Mouse (Mus musculus): ENCODE measurements around the gene Relb. TPM values are rescaled to one million over a fixed set of nuclear protein-coding genes. Genes with fewer than 3 reads are reported as not detected.

Gene Relb
- polyA plus RNA-seq, 1 experiment, result 144 TPM

GRCm38 (mm10) chr7:19652614-19653013 lies 23.4 kb upstream of the Relb start:
- H3K4me1 ChIP-seq (ENCODE audit: control insufficient read depth, insufficient read depth, insufficient read length, low read length), result peaks cover 3% of the 10 kb centered on the region; the same call in 1 of the 2 replicates
- WGBS, result 91% methylated on average over 2 of the region's 2 CpGs
- H3K4me3 ChIP-seq (ENCODE audit: low read depth, low read length), result no peak overlapping the region
- H3K27ac ChIP-seq (ENCODE audit: insufficient read depth, low read depth, low read length), result no peak overlapping the region
- peaks cover 49% of the 10 kb centered on the region for H3K36me3 ChIP-seq (ENCODE audit: control insufficient read depth, insufficient read depth, low read length)
- no peaks in the 10 kb centered on the region for H3K27me3 ChIP-seq (ENCODE audit: control insufficient read depth, insufficient read depth, low read length)
- no peak for TF ChIP-seq POLR2A (IDR thresholded peaks at IDR 0.05; ENCODE audit: low read depth, low read length)
- no peak for TF ChIP-seq CTCF (IDR thresholded peaks at IDR 0.05; ENCODE audit: extremely low read depth, insufficient read length, insufficient replicate concordance, low read depth, low read length)

DNA sequence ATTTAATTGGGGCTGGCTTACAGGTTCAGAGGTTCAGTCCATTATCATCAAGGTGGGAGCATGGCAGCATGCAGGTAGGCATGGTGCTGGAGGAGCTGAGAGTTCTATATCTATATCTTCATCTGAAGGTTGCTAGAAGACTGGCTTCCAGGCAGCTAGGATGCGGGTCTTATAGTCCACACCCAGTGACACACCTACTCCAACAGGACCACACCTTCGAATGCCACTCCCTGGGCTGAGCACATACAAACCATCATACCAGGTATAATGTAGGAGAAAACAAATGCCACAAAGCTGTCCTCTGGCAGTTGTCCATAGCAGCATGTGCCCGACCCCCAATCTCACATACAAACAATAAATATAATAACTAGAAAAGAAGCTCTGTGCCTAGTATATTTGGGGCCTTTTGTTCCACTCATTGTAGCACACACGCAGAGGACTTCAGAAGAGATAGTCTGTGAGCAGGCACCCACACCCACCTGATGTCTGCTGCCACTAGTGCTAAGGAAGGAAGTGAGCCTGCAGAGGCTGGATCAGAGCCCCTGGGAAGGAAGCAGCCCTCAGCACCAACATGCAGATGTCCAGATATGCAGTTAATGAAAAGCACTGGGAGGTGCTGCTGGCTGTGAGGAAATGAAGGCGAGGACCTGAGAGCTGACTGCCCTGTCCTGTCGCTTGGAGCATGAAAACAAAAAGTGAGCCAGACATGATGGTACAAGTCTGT lies 22.0 kb upstream of the Relb start:
- Histone ChIP-seq H3K4me3 (ENCODE audit: low read depth, low read length) (no peak overlapping the region), H3K4me1 (ENCODE audit: control insufficient read depth, insufficient read depth, insufficient read length, low read length) (peaks cover 3% of the 10 kb centered on the region; the same call in 1 of the 2 replicates), H3K36me3 (ENCODE audit: control insufficient read depth, insufficient read depth, low read length) (peaks cover 56% of the 10 kb centered on the region), H3K27me3 (ENCODE audit: control insufficient read depth, insufficient read depth, low read length) (no peaks in the 10 kb centered on the region), H3K27ac (ENCODE audit: insufficient read depth, low read depth, low read length) (no peak overlapping the region)
- TF ChIP-seq CTCF (IDR thresholded peaks at IDR 0.05; ENCODE audit: extremely low read depth, insufficient read length, insufficient replicate concordance, low read depth, low read length) (no peak), POLR2A (IDR thresholded peaks at IDR 0.05; ENCODE audit: low read depth, low read length) (no peak)
- WGBS, result 71% methylated on average over 6 of the region's 6 CpGs

DNA sequence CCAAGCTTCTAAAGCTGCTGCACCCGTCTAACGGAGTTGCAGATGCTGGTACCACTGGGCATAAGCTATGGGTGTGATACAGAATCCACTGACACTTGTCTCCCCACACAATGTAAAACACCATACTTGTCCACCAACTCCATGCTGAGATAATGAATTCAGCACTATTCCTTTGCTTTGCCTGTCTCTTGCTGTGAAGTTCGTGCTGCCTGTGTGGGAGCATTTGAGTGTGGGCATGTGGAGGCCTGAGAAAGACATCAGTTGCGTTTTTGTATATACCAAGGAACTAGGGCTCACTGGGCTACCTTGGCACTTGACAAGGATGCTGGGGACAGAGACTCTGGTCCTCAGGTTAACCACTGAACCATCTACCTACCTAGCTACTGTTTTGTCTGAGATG lies 12.0 kb upstream of the Relb start:
- Histone ChIP-seq H3K4me3 (ENCODE audit: low read depth, low read length) (no peak overlapping the region), H3K27ac (ENCODE audit: insufficient read depth, low read depth, low read length) (no peak overlapping the region), H3K36me3 (ENCODE audit: control insufficient read depth, insufficient read depth, low read length) (peaks cover 82% of the 10 kb centered on the region), H3K4me1 (ENCODE audit: control insufficient read depth, insufficient read depth, insufficient read length, low read length) (peaks cover 3% of the 10 kb centered on the region; the same call in 1 of the 2 replicates), H3K27me3 (ENCODE audit: control insufficient read depth, insufficient read depth, low read length) (no peaks in the 10 kb centered on the region)
- WGBS, result 90% methylated on average over 4 of the region's 4 CpGs
- TF ChIP-seq POLR2A (IDR thresholded peaks at IDR 0.05; ENCODE audit: low read depth, low read length), result no peak
- TF ChIP-seq CTCF (IDR thresholded peaks at IDR 0.05; ENCODE audit: extremely low read depth, insufficient read length, insufficient replicate concordance, low read depth, low read length), result no peak

GRCm38 (mm10) chr7:19635074-19635827 lies 6.0 kb upstream of the Relb start:
- no peak overlapping the region for H3K4me3 ChIP-seq (ENCODE audit: low read depth, low read length)
- no peaks in the 10 kb centered on the region for H3K27me3 ChIP-seq (ENCODE audit: control insufficient read depth, insufficient read depth, low read length)
- 59% methylated on average over 11 of the region's 11 CpGs for WGBS
- peaks cover 23% of the 10 kb centered on the region for H3K4me1 ChIP-seq (ENCODE audit: control insufficient read depth, insufficient read depth, insufficient read length, low read length)
- no peak for TF ChIP-seq CTCF (IDR thresholded peaks at IDR 0.05; ENCODE audit: extremely low read depth, insufficient read length, insufficient replicate concordance, low read depth, low read length)
- TF ChIP-seq POLR2A (IDR thresholded peaks at IDR 0.05; ENCODE audit: low read depth, low read length), result no peak
- H3K36me3 ChIP-seq (ENCODE audit: control insufficient read depth, insufficient read depth, low read length), result peaks cover 62% of the 10 kb centered on the region
- peak overlapping the region; percentile 67 for H3K27ac ChIP-seq (ENCODE audit: insufficient read depth, low read depth, low read length)

DNA sequence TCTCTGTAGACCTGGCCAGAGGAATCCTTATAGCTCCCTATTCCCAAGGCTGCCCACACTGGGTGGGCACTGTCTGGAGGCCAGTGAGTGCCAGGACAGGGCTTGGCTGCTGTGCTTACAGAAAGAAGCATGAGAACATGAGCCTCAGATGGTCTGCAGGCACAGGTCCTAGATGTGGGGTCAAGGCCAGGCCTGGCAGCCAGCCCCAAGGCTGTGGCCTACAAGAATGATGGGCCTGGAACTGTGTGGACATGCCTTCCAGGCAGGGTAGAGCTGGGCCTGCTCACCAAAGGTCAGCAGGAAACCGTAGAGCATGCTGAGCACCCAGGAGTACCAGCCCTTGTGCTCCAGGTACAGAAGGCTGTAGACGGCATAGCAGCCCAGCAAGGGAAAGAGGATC lies 5.4 kb upstream of the Relb start:
- peaks cover 25% of the 10 kb centered on the region for H3K4me1 ChIP-seq (ENCODE audit: control insufficient read depth, insufficient read depth, insufficient read length, low read length)
- TF ChIP-seq POLR2A (IDR thresholded peaks at IDR 0.05; ENCODE audit: low read depth, low read length) (no peak), CTCF (IDR thresholded peaks at IDR 0.05; ENCODE audit: extremely low read depth, insufficient read length, insufficient replicate concordance, low read depth, low read length) (no peak)

DNA sequence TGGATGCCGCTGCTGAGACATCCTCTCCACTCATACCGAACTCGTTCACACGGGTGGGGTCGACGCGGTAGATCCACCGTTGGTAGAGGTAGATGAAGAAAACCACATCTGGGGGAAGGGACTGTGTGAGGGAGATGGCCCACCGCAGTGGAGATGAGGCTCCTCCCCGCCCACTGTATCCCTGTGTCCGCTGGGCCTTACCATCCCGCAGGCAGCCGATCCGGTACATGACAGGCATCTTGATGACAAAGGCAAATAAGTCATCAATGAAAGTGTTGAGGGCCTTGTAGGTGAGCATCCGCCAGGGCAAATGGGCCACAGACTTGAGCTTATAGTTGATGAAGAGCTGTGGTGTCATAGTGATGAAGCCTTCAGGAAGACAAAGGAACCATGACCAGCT lies 4.6 kb upstream of the Relb start:
- WGBS, result 89% methylated on average over 15 of the region's 15 CpGs
- Histone ChIP-seq H3K4me3 (ENCODE audit: low read depth, low read length) (no peak overlapping the region), H3K27me3 (ENCODE audit: control insufficient read depth, insufficient read depth, low read length) (no peaks in the 10 kb centered on the region), H3K4me1 (ENCODE audit: control insufficient read depth, insufficient read depth, insufficient read length, low read length) (peaks cover 25% of the 10 kb centered on the region), H3K36me3 (ENCODE audit: control insufficient read depth, insufficient read depth, low read length) (peaks cover 56% of the 10 kb centered on the region), H3K27ac (ENCODE audit: insufficient read depth, low read depth, low read length) (no peak overlapping the region)
- TF ChIP-seq POLR2A (IDR thresholded peaks at IDR 0.05; ENCODE audit: low read depth, low read length) (no peak), CTCF (IDR thresholded peaks at IDR 0.05; ENCODE audit: extremely low read depth, insufficient read length, insufficient replicate concordance, low read depth, low read length) (no peak)

More for the DNA sequence above, 5.4 kb upstream of the Relb start:
- no peaks in the 10 kb centered on the region for H3K27me3 ChIP-seq (ENCODE audit: control insufficient read depth, insufficient read depth, low read length)
- peak overlapping the region; percentile 67 for H3K27ac ChIP-seq (ENCODE audit: insufficient read depth, low read depth, low read length)
- WGBS, result 56% methylated on average over 2 of the region's 2 CpGs
- peaks cover 61% of the 10 kb centered on the region for H3K36me3 ChIP-seq (ENCODE audit: control insufficient read depth, insufficient read depth, low read length)
- no peak overlapping the region for H3K4me3 ChIP-seq (ENCODE audit: low read depth, low read length)

GRCm38 (mm10) chr7:19633197-19633596 lies 4.0 kb upstream of the Relb start:
- Histone ChIP-seq H3K36me3 (ENCODE audit: control insufficient read depth, insufficient read depth, low read length) (peaks cover 49% of the 10 kb centered on the region), H3K4me3 (ENCODE audit: low read depth, low read length) (no peak overlapping the region), H3K27ac (ENCODE audit: insufficient read depth, low read depth, low read length) (no peak overlapping the region), H3K4me1 (ENCODE audit: control insufficient read depth, insufficient read depth, insufficient read length, low read length) (peaks cover 25% of the 10 kb centered on the region), H3K27me3 (ENCODE audit: control insufficient read depth, insufficient read depth, low read length) (no peaks in the 10 kb centered on the region)
- 94% methylated on average over 17 of the region's 17 CpGs for WGBS
- no peak for TF ChIP-seq POLR2A (IDR thresholded peaks at IDR 0.05; ENCODE audit: low read depth, low read length)
- no peak for TF ChIP-seq CTCF (IDR thresholded peaks at IDR 0.05; ENCODE audit: extremely low read depth, insufficient read length, insufficient replicate concordance, low read depth, low read length)
